Mouse (Mus musculus) neural tube, embryonic 10.5 days (tissue): Measurements from ENCODE around the gene Rbms1.
"Not testable (repeated sequence)": the region's sequence is repeated elsewhere in the genome, so short reads cannot be mapped to it uniquely, and the experiment has no call there.

Experiments
- DNase-seq: peaks from one replicate; pipeline ENCODE4 v3.0.0-alpha.2; 2017; ENCODE audit warnings: low spot score; ENCODE audit errors: extremely low spot score

The Rbms1 gene

GRCm38 (mm10) chr2:60848478-60848877 lies 114.5 kb downstream of the Rbms1 start:
- no peak for DNase-seq

- DNase-seq = no peak
Observed at GRCm38 (mm10) chr2:60847984-60848383, 115.0 kb downstream of the Rbms1 start.

- DNase-seq = no peak
Observed at GRCm38 (mm10) chr2:60845316-60845894, 117.6 kb downstream of the Rbms1 start.

GRCm38 (mm10) chr2:60844259-60844658 lies 118.7 kb downstream of the Rbms1 start:
- DNase-seq = no peak

- DNase-seq = no peak
Observed at GRCm38 (mm10) chr2:60843633-60844032, 119.4 kb downstream of the Rbms1 start.

- DNase-seq = peak; percentile 29
Observed at GRCm38 (mm10) chr2:60842976-60843375, 120.0 kb downstream of the Rbms1 start.

- no peak for DNase-seq
Observed at GRCm38 (mm10) chr2:60840922-60841321, 122.1 kb downstream of the Rbms1 start.

- no peak for DNase-seq
Observed at GRCm38 (mm10) chr2:60839498-60839897, 123.5 kb downstream of the Rbms1 start.

GRCm38 (mm10) chr2:60838856-60839255 lies 124.1 kb downstream of the Rbms1 start:
- no peak for DNase-seq

GRCm38 (mm10) chr2:60837616-60838015 lies 125.4 kb downstream of the Rbms1 start:
- DNase-seq = no peak

- DNase-seq = no peak
Observed at GRCm38 (mm10) chr2:60836237-60836636, 126.8 kb downstream of the Rbms1 start.

- DNase-seq = no peak
Observed at GRCm38 (mm10) chr2:60834293-60834692, 128.7 kb downstream of the Rbms1 start.

GRCm38 (mm10) chr2:60832254-60832653 lies 130.7 kb downstream of the Rbms1 start:
- DNase-seq = no peak

GRCm38 (mm10) chr2:60830464-60830863 lies 132.5 kb downstream of the Rbms1 start:
- not testable (repeated sequence) for DNase-seq

- DNase-seq = no peak
Observed at GRCm38 (mm10) chr2:60828908-60829462, 134.0 kb downstream of the Rbms1 start.

GRCm38 (mm10) chr2:60827152-60827428 lies 135.9 kb downstream of the Rbms1 start:
- no peak for DNase-seq

- no peak for DNase-seq
Observed at GRCm38 (mm10) chr2:60826406-60827151, 136.4 kb downstream of the Rbms1 start.

- no peak for DNase-seq
Observed at GRCm38 (mm10) chr2:60825690-60826089, 137.3 kb downstream of the Rbms1 start.

GRCm38 (mm10) chr2:60821635-60822034 lies 141.4 kb downstream of the Rbms1 start:
- DNase-seq = no peak

GRCm38 (mm10) chr2:60818632-60819031 lies 144.4 kb downstream of the Rbms1 start:
- DNase-seq = no peak

GRCm38 (mm10) chr2:60816307-60816706 lies 146.7 kb downstream of the Rbms1 start:
- DNase-seq = no peak

- no peak for DNase-seq
Observed at GRCm38 (mm10) chr2:60814788-60815187, 148.2 kb downstream of the Rbms1 start.

GRCm38 (mm10) chr2:60812949-60813348 lies 150.0 kb downstream of the Rbms1 start:
- DNase-seq = no peak
